Mouse (Mus musculus) gastrocnemius, postnatal 4 days (tissue): ENCODE results near the gene Cdh10. TPM values are rescaled to one million over a fixed set of nuclear protein-coding genes. Genes with fewer than 3 reads are reported as not detected.

Experiments
- DNase-seq, 2 experiments: peaks; one replicate each; pipeline ENCODE4 v3.0.0; 2021 to 2022; ENCODE audit warnings: low spot score in 2 of 2, mixed read lengths in 2 of 2
- long read RNA-seq, 2 experiments: library from polyadenylated mRNA; stranded (forward); transcript quantifications; one replicate each; pipeline ENCODE4 v2.0.0; 2021
- total RNA-seq, 2 experiments: library from RNA; stranded (reverse); gene quantifications; 2 replicates each; pipeline ENCODE4 v1.2.3; 2021

The Cdh10 gene
- under 1 TPM; 0.49 to 0.64 TPM for total RNA-seq
- long read RNA-seq, experiment 1, partial matches to known transcripts = 0 of 1 reads
- long read RNA-seq, experiment 1, other reads (novel, unspliced or antisense) = 0 of 1 reads
- long read RNA-seq, experiment 2, partial matches to known transcripts = 0 of 1 reads
- long read RNA-seq, experiment 2, other reads (novel, unspliced or antisense) = 0 of 1 reads

DNA sequence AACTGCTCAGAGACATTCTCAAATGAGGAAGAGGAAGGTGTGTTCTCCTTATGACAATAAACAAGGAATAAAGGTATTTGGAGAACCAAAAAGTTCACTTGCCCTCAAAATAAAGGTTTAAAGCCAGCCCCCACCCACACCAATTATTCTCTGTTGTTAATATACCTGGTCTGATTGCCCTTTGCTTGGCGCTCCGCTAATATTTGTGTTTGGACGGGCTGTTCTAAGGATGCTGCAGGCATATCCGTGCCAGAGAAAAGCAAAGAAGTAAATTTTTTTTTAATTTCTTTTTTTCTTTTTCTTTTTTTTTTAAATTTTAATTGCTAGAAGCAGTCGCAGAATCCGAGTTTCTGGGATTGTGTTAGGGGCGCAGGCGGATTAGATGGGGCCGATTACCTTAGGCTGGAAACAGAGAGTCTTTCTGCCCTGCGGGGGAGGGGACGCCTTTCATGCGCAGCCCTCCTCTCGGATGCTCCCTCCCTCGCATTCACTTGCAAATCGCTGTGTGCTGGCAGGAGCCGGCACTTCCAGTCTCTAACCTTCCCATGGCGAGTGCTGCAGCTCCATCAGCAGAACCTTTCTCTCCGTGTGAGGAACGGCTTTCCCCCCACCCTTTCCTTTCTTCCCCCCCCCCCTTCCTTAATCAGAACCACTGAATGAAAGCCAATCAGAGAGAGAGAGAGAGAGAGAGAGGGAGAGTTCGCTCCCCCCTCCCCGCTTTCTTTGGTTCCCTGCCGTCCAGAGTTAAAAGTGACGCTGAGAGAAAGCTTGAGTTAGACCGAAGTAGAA, at the start of gene Cdh10:
TSS of gene Cdh10 (plus strand) at position 763 of the 789 bp plus-strand sequence.
- peak in 1 of 2 experiments; percentile 16 for DNase-seq

GRCm38 (mm10) chr15:18809148-18809827, 9.5 kb upstream of the Cdh10 start:
- no peak for DNase-seq

GRCm38 (mm10) chr15:18817707-18818106, 1.0 kb upstream of the Cdh10 start:
- DNase-seq = no peak

DNA sequence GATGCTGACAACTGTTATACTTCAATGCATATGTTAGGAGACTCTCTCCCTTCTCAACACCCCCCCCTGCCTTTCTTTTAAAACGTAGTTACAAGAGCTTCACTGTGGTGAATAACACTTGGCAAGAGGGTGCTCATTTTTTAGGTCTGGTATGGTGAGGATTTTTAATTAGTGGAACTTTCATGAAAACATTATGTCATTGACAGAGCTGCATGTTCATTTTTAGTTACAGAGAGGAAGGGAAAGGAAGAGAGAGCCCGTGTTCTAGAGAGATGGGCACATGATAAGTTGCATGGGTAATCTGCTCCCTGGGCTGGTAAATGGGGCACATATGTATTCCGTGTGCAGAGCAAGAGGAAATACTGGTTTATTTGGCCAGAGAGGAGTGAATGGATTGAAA, 1.5 kb downstream of the Cdh10 start:
- no peak for DNase-seq

DNA sequence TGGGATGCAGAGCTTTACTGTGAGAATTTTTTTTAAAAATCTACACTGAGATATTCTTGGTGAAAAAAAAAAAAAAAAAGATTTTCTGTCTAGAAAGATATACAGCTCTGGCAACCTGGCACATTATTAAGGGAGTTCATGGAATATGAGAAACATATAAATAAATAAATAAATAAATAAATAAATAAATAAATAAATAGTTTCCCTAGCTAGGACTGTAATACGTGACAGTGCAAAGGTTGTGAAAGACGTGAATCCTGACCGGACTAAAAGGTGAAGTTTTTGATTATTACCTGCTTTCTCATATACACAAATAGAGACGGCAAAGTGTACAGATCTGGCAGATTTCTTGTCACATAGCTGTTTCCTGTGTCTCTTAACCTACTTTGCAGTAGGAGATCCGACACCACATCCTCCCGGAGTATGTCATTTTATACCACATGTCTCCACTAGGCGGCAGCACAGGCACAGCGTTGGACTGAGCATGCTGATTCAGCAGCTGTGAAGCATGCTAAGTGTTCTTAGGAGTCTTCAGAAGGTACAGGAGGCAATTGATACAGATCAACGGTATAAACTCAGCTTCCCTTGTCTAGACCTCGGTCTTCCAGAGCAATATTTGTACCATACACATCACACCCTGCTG, 2.5 kb downstream of the Cdh10 start:
- DNase-seq = peak; percentile 63 to 84

- DNase-seq = no peak
Observed at GRCm38 (mm10) chr15:18823420-18823819, 4.7 kb downstream of the Cdh10 start.

DNA sequence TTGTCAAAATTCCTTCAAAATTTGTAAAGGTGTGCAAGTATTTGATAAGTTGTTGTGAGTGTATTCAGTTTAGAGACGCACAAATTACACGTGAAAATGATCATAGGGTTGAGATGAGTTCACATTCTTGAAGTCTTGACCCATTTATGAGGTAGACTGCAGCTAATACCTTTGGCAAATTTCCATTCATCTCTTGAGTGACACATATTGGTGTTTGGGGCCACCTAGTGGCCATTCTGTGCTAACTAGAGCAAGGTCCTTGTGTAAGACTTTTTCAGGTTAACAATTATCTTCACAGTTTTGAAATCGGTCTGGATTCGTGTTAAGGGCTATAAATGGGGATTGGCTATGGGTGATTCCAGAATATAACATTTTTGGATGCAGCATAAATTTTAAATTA, 13.5 kb downstream of the Cdh10 start:
- peak in 1 of 2 experiments; percentile 23 for DNase-seq

DNA sequence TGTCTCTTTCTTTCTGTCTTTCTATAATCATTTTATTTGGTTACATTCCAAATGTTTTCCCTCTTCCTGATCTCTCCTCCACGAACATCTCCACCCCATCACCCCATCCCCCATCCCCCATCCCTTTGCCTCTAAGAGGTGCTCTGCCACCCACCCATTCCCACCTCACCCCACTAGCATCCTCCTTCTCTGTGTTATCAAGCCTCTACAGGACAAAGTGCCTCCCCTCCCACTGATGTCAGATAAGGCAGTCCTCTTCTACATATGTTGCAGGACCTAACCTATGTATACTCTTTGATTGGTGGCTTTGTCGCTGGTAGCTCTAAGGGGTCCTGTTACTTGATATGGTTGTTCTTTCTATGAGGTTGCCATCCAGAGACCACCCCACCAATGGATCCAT, 23.0 kb downstream of the Cdh10 start:
- DNase-seq = no peak

DNA sequence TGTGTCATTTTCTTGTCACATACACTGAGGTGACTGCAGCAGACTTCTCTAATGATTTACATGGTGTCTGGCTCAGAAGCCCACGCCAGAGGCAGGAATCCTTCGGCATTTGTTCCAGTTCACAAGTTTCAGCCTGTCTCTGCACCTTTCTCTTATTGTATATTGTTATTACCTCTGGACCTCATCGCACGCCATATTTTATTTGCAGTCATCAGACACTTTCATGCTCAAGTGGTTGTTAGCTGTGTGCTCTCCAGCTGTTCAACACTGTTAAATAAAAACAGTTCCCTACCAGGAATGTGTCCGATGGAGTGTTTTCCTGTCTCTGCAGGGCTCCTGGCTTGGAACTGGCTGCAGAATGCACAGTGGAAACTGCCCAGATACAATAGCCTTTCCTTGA, 26.1 kb downstream of the Cdh10 start:
- DNase-seq = no peak

- no peak for DNase-seq
Observed at GRCm38 (mm10) chr15:18850497-18850896, 31.8 kb downstream of the Cdh10 start.

- DNase-seq = no peak
Observed at GRCm38 (mm10) chr15:18858135-18858534, 39.4 kb downstream of the Cdh10 start.

- DNase-seq = no peak
Observed at GRCm38 (mm10) chr15:18869871-18870270, 51.1 kb downstream of the Cdh10 start.

- no peak for DNase-seq
Observed at GRCm38 (mm10) chr15:18881467-18881866, 62.7 kb downstream of the Cdh10 start.

DNA sequence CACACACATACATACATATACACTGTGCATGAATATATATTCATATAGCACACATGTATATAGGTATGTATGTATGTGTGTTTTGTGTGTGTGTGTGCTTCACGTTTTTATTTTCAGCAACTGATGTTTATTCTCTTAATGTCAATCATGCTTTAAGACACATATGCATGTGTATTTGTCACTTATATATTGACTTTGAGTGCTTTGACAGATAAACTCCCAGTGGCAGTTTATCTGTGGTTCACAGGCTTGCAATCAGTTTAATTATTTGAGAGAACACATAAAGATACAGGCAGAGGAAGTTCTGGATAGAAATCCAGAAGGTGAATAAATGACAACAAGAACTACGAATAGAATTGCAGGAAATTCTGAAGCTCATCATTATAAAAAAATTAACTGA, 67.9 kb downstream of the Cdh10 start:
- DNase-seq = no peak

GRCm38 (mm10) chr15:18888912-18889311, 70.2 kb downstream of the Cdh10 start:
- DNase-seq = no peak

DNA sequence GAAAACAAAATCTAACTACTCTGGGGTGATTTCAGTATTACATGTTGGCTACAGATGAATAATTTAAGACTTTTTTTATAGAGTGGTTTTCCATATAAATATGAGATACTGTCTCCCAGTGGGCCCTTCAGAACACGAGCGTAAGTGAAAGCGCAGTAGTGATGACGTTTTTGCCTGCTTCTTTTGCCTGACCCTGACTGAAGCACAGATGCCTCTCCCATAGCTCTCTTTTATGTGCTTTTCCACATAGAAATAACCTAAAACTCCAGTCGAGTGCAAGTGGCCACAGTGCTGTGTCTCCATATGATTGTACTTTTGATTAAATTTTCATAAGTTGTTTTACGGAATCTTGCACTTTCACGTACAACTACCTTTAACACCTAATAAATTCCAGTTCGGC, 71.6 kb downstream of the Cdh10 start:
- DNase-seq = no peak

DNA sequence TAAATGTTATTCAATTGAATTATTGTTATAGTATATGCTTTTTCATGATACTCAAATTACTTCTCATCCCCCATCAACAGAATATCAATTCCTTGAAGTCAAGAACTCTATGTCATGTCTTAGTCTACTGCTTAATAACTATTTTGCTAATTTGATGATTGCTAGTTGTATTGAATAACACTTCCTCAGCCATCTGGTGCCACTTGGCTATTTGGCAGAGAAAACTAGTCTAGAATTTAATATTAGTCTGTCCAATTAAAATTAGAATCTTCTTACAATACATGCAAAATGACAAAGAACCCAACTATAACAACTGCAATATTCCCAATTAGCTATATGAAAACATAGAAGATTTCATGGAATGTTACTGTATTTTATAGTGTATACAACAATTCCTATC, 82.0 kb downstream of the Cdh10 start:
- DNase-seq = no peak

GRCm38 (mm10) chr15:18904131-18904530, 85.4 kb downstream of the Cdh10 start:
- DNase-seq = no peak

DNA sequence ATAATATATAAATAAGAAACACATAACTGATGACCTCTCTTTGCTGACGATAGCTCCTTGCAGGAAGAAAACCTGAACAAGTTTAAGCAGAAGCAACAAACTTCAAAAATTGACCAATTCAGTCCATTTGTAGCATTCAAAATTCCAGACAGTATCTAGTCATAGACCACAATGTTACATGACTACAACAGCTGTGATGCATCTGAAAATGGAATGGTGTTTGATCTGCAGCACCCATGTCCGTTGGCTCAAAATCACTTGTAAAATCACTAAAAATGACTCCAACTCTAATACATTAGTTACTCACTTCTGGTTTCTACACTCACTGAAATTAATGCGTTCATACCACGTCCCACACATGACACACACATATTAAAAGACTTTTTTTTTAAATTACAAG, 91.9 kb downstream of the Cdh10 start:
- DNase-seq = no peak

GRCm38 (mm10) chr15:18925392-18926117, 106.8 kb downstream of the Cdh10 start:
- DNase-seq = no peak

- no peak for DNase-seq
Observed at GRCm38 (mm10) chr15:18926964-18927363, 108.2 kb downstream of the Cdh10 start.
